Mouse (Mus musculus) megakaryocyte, embryonic 14.5 days (primary cell): ENCODE measurements around the gene Dnm1.

Experiments
- FLI1 ChIP-seq: IDR thresholded peaks from 2 replicates; pipeline ENCODE4 v1.6.1; 2012; ENCODE audit warnings: low read length, inconsistent platforms, mixed read lengths
- GATA1 ChIP-seq: IDR thresholded peaks from 3 replicates; pipeline ENCODE4 v1.6.1; 2012; ENCODE audit warnings: mixed read lengths, low read length, inconsistent platforms, borderline replicate concordance

- no peak for TF ChIP-seq GATA1
- no peak for TF ChIP-seq FLI1
These were observed 10.4 kb downstream of the Dnm1 start for GRCm38 (mm10) chr2:32342539-32343350.
